Mouse (Mus musculus) lung, postnatal 36 days (tissue): ENCODE results near the gene Cdk9.

Experiments used
- DNase-seq: peaks from one replicate; pipeline ENCODE4 v3.0.0; 2022; ENCODE audit warnings: mixed read lengths

The Cdk9 gene

GRCm38 (mm10) chr2:32673176-32673917 lies 39.5 kb downstream of the Cdk9 start:
- DNase-seq: peak; percentile 84

- no peak for DNase-seq
Observed at GRCm38 (mm10) chr2:32671907-32672595, 40.8 kb downstream of the Cdk9 start.

- DNase-seq: no peak
Observed at GRCm38 (mm10) chr2:32671147-32671546, 41.7 kb downstream of the Cdk9 start.

- DNase-seq: no peak
Observed at GRCm38 (mm10) chr2:32669876-32670275, 43.0 kb downstream of the Cdk9 start.

GRCm38 (mm10) chr2:32668176-32668575 lies 44.7 kb downstream of the Cdk9 start:
- DNase-seq: no peak

- no peak for DNase-seq
Observed at GRCm38 (mm10) chr2:32667775-32668174, 45.1 kb downstream of the Cdk9 start.

- no peak for DNase-seq
Observed at GRCm38 (mm10) chr2:32665853-32666252, 47.0 kb downstream of the Cdk9 start.

- DNase-seq: no peak
Observed at GRCm38 (mm10) chr2:32665345-32665744, 47.5 kb downstream of the Cdk9 start.

GRCm38 (mm10) chr2:32662291-32662690 lies 50.6 kb downstream of the Cdk9 start:
- no peak for DNase-seq

- peak; percentile 86 for DNase-seq
Observed at GRCm38 (mm10) chr2:32661509-32662107, 51.3 kb downstream of the Cdk9 start.

GRCm38 (mm10) chr2:32658873-32659272 lies 54.0 kb downstream of the Cdk9 start:
- no peak for DNase-seq

GRCm38 (mm10) chr2:32655826-32656225 lies 57.0 kb downstream of the Cdk9 start:
- peak; percentile 77 for DNase-seq
